Mouse (Mus musculus) MEL (cell line): ENCODE data around the gene Gm20388. TPM values are rescaled to one million over a fixed set of nuclear protein-coding genes. Genes with fewer than 3 reads are reported as not detected.
A peak's percentile ranks its signal among the peaks of the same experiment; 100 is the strongest.

Experiments
- DNase-seq: peaks from one replicate; pipeline ENCODE4 v3.0.0; 2011; ENCODE audit warnings: low read depth, low spot score
- H3K27ac ChIP-seq: 2 replicates; pipeline ENCODE4 v1.5.1; 2012; ENCODE audit warnings: low read depth, mild to moderate bottlenecking, control low read depth, low read length, moderate library complexity; ENCODE audit not compliant: control insufficient read depth
- H3K27me3 ChIP-seq, 2 experiments: fragments of 150-350 bp in 1 of 2; sonication (generic) in 1 of 2; 2 replicates each; pipeline ENCODE4 v1.6.1; 2012; ENCODE audit warnings: low read length in 2 of 2, mild to moderate bottlenecking in 2 of 2, improper control_type of control experiment in 1 of 2, moderate library complexity in 1 of 2; ENCODE audit not compliant: insufficient read depth in 2 of 2, control insufficient read depth in 1 of 2
- H3K36me3 ChIP-seq, 2 experiments: 2 replicates each; pipeline ENCODE4 v1.6.1; 2012 to 2014; ENCODE audit warnings: low read length in 2 of 2, improper control_type of control experiment in 1 of 2, inconsistent platforms in 1 of 2, mild to moderate bottlenecking in 1 of 2; ENCODE audit not compliant: insufficient read depth in 2 of 2, control insufficient read depth in 1 of 2
- H3K4me1 ChIP-seq, 2 experiments: fragments of 150-350 bp in 1 of 2; sonication (generic) in 1 of 2; 2 replicates each; pipeline ENCODE4 v1.6.1; 2012; ENCODE audit warnings: low read length in 2 of 2, improper control_type of control experiment in 1 of 2, mild to moderate bottlenecking in 1 of 2; ENCODE audit not compliant: insufficient read depth in 2 of 2, control insufficient read depth in 1 of 2
- H3K4me3 ChIP-seq, 2 experiments: fragments of 150-350 bp in 1 of 2; sonication (generic) in 1 of 2; 2 replicates each; pipeline ENCODE4 v1.5.1; 2012; ENCODE audit warnings: low read depth in 2 of 2, low read length in 2 of 2, mild to moderate bottlenecking in 2 of 2, moderate library complexity in 2 of 2, control low read depth in 1 of 2, improper control_type of control experiment in 1 of 2; ENCODE audit not compliant: control insufficient read depth in 1 of 2, insufficient read depth in 1 of 2
- H3K79me2 ChIP-seq: 2 replicates; pipeline ENCODE4 v1.6.1; 2012; ENCODE audit warnings: mild to moderate bottlenecking, low read length, moderate library complexity; ENCODE audit not compliant: control insufficient read depth, poor library complexity, insufficient read depth
- H3K9ac ChIP-seq: 2 replicates; pipeline ENCODE4 v1.6.1; 2012; ENCODE audit warnings: low read depth, mild to moderate bottlenecking, control low read depth, low read length, moderate library complexity; ENCODE audit not compliant: control insufficient read depth, poor library complexity, severe bottlenecking
- H3K9me3 ChIP-seq: fragments of 150-350 bp; sonication (generic); replicated peaks from 2 replicates; pipeline ENCODE4 v1.6.1; 2012; ENCODE audit warnings: mild to moderate bottlenecking, low read length, improper control_type of control experiment, moderate library complexity; ENCODE audit not compliant: insufficient read depth
- BHLHE40 ChIP-seq: IDR thresholded peaks from 2 replicates; pipeline ENCODE4 v1.6.1; 2012; ENCODE audit warnings: low read depth, mild to moderate bottlenecking, inconsistent platforms, low read length, improper control_type of control experiment, borderline replicate concordance
- CHD1 ChIP-seq: IDR thresholded peaks from 2 replicates; pipeline ENCODE4 v1.6.1; 2012; ENCODE audit warnings: low read depth, mild to moderate bottlenecking, inconsistent platforms, low read length, improper control_type of control experiment
- CHD2 ChIP-seq: IDR thresholded peaks from 2 replicates; pipeline ENCODE4 v1.6.1; 2011; ENCODE audit warnings: low read length, improper control_type of control experiment
- CTCF ChIP-seq, 3 experiments: IDR thresholded peaks in 2 of 3; conservative IDR thresholded peaks in 1 of 3; 2 replicates each; pipeline ENCODE4 v1.5.1; 2011 to 2012; ENCODE audit warnings: low read length in 3 of 3, low read depth in 2 of 3, mild to moderate bottlenecking in 2 of 3, improper control_type of control experiment in 1 of 3, inconsistent platforms in 1 of 3, mixed read lengths in 1 of 3, moderate library complexity in 1 of 3; ENCODE audit not compliant: control insufficient read depth in 1 of 3, insufficient read depth in 1 of 3, poor library complexity in 1 of 3, severe bottlenecking in 1 of 3
- E2F4 ChIP-seq: IDR thresholded peaks from 2 replicates; pipeline ENCODE4 v1.6.1; 2011; ENCODE audit warnings: low read depth, low read length, improper control_type of control experiment, borderline replicate concordance
- ELF1 ChIP-seq: IDR thresholded peaks from 2 replicates; pipeline ENCODE4 v1.6.1; 2014; ENCODE audit warnings: low read depth, mild to moderate bottlenecking, inconsistent platforms, low read length, improper control_type of control experiment, moderate library complexity
- GATA1 ChIP-seq: IDR thresholded peaks from 2 replicates; pipeline ENCODE4 v1.6.1; 2011; ENCODE audit warnings: low read depth, low read length, improper control_type of control experiment
- MAZ ChIP-seq: IDR thresholded peaks from 2 replicates; pipeline ENCODE4 v1.6.1; 2012; ENCODE audit warnings: low read depth, mild to moderate bottlenecking, inconsistent platforms, low read length, improper control_type of control experiment
- MYC ChIP-seq: IDR thresholded peaks from 2 replicates; pipeline ENCODE4 v1.6.1; 2011; ENCODE audit warnings: low read depth, mild to moderate bottlenecking, low read length, improper control_type of control experiment, moderate library complexity
- POLR2AphosphoS5 ChIP-seq: IDR thresholded peaks from 2 replicates; pipeline ENCODE4 v1.6.1; 2012; ENCODE audit warnings: low read depth, borderline replicate concordance, mild to moderate bottlenecking, inconsistent platforms, low read length, moderate library complexity, mixed read lengths
- RAD21 ChIP-seq: IDR thresholded peaks from 2 replicates; pipeline ENCODE4 v1.6.1; 2011; ENCODE audit warnings: mild to moderate bottlenecking, low read depth, low read length, improper control_type of control experiment
- SMC3 ChIP-seq: IDR thresholded peaks from 2 replicates; pipeline ENCODE4 v1.6.1; 2011; ENCODE audit warnings: low read depth, low read length, improper control_type of control experiment
- TAL1 ChIP-seq: IDR thresholded peaks from 2 replicates; pipeline ENCODE4 v1.6.1; 2012; ENCODE audit warnings: mild to moderate bottlenecking, inconsistent platforms, low read length, moderate library complexity, mixed read lengths
- TBP ChIP-seq: IDR thresholded peaks from 2 replicates; pipeline ENCODE4 v1.8.0; 2011; ENCODE audit warnings: low read depth, low read length, improper control_type of control experiment
- UBTF ChIP-seq: IDR thresholded peaks from 2 replicates; pipeline ENCODE4 v1.6.1; 2012; ENCODE audit warnings: low read depth, mild to moderate bottlenecking, inconsistent platforms, low read length, improper control_type of control experiment, moderate library complexity, borderline replicate concordance; ENCODE audit not compliant: insufficient read depth
- ZC3H11A ChIP-seq: IDR thresholded peaks from 2 replicates; pipeline ENCODE4 v1.6.1; 2012; ENCODE audit warnings: low read depth, mild to moderate bottlenecking, inconsistent platforms, low read length, improper control_type of control experiment
- polyA plus RNA-seq, 2 experiments: library from polyadenylated mRNA; stranded (reverse) in 1 of 2; unstranded in 1 of 2; fragments of >175 nt in 1 of 2; fragments of >200 nt in 1 of 2; gene quantifications; 2 replicates each; pipeline versions ENCODE4 v1.2.1 to v1.2.4; 2012; ENCODE audit warnings: low replicate concordance in 2 of 2, low read depth in 1 of 2; ENCODE audit not compliant: insufficient read length in 2 of 2, insufficient read depth in 1 of 2, missing spikeins in 1 of 2
- total RNA-seq: library from RNA; depleted of rRNA; stranded (reverse); fragments of 300-350 nt; gene quantifications from 2 replicates; pipeline ENCODE4 v1.2.3, GENCODE M21; 2012

Gm20388 gene
- total and polyA plus RNA-seq, 3 experiments = 11.1 to 17.8 TPM; not detected in 1

- TF ChIP-seq RAD21 = peak; percentile 51
- no peak for TF ChIP-seq UBTF
- peak; percentile 49 to 82 (median 70) for TF ChIP-seq CTCF (IDR thresholded peaks at IDR 0.05 in 2 of 3, conservative IDR thresholded peaks at IDR 0.05 in 1 of 3; ENCODE audit: control insufficient read depth in 1 of 3, insufficient read depth in 1 of 3, low read depth in 2 of 3, low read length in 3 of 3, poor library complexity in 1 of 3, severe bottlenecking in 1 of 3)
These were observed 3280.0 kb downstream of the Gm20388 start (continued) for GRCm38 (mm10) chr8:123190678-123191077.

GRCm38 (mm10) chr8:123191908-123192307, 3281.3 kb downstream of the Gm20388 start:
- TF ChIP-seq TBP = no peak
- no peak for TF ChIP-seq RAD21
- H3K4me1 ChIP-seq = peaks cover 0 to 25% of the 10 kb centered on the region in 2 experiments; a peak in 2 of 4 replicates
- no peak overlapping the region for H3K9ac ChIP-seq
- H3K36me3 ChIP-seq = peaks cover 0 to 11% of the 10 kb centered on the region in 2 experiments; a peak in 2 of 4 replicates
- H3K4me3 ChIP-seq = no peak overlapping the region
- H3K27me3 ChIP-seq = no peaks in the 10 kb centered on the region
- no peaks in the 10 kb centered on the region for H3K9me3 ChIP-seq
- DNase-seq = peak; percentile 23
- H3K79me2 ChIP-seq = no peaks in the 10 kb centered on the region
- H3K27ac ChIP-seq = no peak overlapping the region

- TF ChIP-seq ZC3H11A (no peak), E2F4 (no peak), BHLHE40 (no peak), UBTF (no peak), GATA1 (no peak), POLR2AphosphoS5 (no peak), SMC3 (no peak), CHD1 (no peak), TAL1 (no peak), MAZ (no peak), MYC (no peak), ELF1 (no peak), CHD2 (no peak)
- Histone ChIP-seq H3K79me2 (no peaks in the 10 kb centered on the region), H3K4me3 (no peak overlapping the region), H3K4me1 (peaks cover 3 to 20% of the 10 kb centered on the region in 2 experiments), H3K27me3 (no peaks in the 10 kb centered on the region), H3K9me3 (no peaks in the 10 kb centered on the region), H3K36me3 (peaks cover 0 to 11% of the 10 kb centered on the region in 2 experiments; a peak in 2 of 4 replicates), H3K9ac (no peak overlapping the region), H3K27ac (no peak overlapping the region)
- DNase-seq = no peak
These were observed 3283.1 kb downstream of the Gm20388 start for GRCm38 (mm10) chr8:123193771-123194170.
